Mouse (Mus musculus): ENCODE data around the gene Zbtb33.

GRCm38 (mm10) chrX:38166592-38166991, 23.0 kb upstream of the Zbtb33 start:
- TF ChIP-seq CTCF (conservative IDR thresholded peaks at IDR 0.05; ENCODE audit: insufficient read depth, insufficient read length, low read depth, low read length) (0 out of 2 replicates have a peak, but pooled peaks have one; percentile 5), POLR2A (IDR thresholded peaks at IDR 0.05; ENCODE audit: low read depth, low read length) (no peak)

Data from kidney, adult 2 months (tissue).